Mouse (Mus musculus): Measurements from ENCODE around the gene Ndufb8.

Gene Ndufb8

DNA sequence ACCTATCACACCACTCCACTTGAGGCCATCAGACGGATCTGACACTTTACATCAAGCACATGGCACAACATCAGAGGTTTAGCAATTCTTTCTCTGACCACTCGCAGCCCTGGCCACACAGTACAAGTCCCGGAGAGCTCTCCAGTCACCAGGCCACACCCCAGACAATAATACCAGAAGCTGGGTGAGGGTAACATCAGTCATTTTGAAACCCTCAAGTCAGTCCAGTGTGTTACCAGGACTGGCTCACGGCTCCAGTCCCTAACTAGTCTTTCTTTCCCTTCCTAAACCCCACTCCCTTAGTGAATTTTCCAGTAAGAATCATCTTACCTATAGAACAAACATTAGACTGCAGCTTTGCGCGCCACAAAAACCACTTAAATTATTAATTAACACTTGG, 25.2 kb downstream of the Ndufb8 start:
- no peak for DNase-seq (ENCODE audit: low spot score)

DNA sequence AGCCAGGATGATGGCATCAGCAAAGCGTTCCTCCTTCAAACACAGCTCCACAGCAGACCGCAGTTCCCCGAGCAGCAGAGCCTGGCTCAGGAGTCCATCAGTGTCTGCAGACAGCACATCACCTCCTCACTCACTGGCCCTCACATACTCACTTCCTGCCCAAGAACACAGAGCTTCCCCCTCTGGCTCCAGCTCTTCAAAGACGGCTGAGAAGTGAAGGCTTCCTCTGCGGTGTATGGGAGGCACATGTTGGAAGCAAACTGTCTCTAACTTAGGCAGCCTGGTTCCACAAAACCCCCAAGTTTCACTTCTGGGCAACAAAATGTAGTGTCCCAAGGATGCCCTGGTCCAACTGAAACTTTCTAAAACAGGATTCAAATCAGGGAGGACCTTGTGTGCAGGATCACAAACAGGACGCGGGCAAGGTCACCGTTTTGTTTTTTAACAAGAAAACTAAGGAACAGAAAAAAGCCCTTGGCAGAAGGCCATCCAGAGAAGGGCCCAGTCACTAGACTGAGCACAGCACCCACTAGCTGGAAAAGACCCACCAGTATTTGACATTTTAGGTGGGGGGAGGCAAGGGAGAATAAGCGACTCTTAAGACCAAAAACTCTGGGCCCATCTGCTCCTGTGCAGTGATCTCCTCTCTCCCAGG, 29.6 kb downstream of the Ndufb8 start:
- DNase-seq (ENCODE audit: low spot score), result no peak

DNA sequence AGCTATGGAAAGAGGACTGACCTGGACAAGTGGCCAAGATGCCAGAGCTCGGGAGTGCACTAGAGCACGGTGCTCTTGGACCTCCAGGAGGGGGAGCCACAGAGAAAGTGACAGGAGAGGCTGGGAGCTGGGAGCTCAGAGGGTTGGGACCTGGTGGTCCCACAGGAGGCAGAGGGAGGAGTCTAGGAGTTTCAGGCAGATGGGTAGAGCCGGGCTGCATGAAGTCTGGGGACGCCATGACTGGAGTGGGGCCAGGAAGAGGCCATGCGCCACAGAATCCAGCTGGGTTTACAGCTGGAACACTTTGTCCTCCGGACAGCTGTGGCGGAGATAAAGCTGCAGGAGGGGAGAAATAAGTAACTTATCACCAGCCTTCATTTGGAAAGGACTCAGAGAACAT, 36.1 kb downstream of the Ndufb8 start:
- no peak for DNase-seq (ENCODE audit: low spot score)

DNA sequence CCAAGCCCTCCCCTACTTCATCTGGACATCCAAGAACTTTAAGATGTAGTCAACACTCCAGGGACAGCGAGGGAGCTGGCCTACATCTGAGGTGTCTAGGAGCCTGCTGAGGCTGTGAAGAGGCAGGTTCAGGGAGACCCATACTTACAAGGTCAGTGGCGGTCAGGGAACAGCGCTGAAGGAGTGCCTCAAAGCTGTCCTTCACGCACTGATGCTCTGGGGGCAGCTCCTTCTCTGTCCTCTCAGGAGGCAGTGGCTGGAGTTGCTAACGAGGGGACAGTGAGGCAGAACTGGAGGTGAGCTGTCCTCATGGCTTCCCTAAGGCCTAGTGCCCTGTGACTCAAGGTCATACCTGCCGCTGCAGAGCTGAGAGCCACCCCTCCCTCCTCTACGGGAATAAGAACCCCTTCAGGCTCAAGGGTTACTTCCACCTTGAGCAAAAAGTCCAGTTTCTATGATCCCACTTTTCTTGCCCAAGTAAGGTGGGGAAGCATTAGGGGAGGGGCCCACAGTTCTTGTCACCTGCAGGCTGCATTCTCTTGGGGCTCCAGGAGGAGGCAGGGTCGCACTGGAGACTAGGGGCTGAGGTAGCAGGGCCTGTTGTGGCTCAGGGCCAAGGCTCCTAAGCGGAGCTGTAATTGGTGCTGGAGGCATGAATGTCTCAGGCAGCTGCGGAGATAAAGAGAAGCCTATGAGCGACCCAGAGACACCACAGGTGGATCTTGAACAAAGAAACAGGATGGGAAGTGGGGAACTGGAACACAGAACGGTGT, 37.1 kb downstream of the Ndufb8 start:
- DNase-seq (ENCODE audit: low spot score), result no peak

DNA sequence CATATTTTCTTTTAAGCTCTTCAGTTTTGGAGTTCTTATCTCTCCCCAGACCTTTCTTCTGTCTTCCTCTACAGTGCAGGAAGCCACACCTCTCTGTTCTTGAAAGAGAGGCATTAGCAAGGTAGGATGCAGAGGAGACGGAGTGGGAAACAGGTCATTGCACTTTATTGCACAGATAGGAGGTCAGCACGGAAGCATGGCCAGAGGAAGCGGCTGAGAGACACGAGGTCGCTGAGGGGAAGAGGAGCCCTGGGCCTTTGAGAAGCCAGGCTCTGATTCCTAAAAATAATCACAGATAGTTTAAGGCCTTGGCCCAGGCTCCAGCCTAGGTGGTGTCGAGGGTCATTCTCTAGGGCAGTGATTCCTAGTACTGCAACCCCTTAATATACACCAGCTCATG, 39.5 kb downstream of the Ndufb8 start:
- DNase-seq (ENCODE audit: low spot score), result no peak

DNA sequence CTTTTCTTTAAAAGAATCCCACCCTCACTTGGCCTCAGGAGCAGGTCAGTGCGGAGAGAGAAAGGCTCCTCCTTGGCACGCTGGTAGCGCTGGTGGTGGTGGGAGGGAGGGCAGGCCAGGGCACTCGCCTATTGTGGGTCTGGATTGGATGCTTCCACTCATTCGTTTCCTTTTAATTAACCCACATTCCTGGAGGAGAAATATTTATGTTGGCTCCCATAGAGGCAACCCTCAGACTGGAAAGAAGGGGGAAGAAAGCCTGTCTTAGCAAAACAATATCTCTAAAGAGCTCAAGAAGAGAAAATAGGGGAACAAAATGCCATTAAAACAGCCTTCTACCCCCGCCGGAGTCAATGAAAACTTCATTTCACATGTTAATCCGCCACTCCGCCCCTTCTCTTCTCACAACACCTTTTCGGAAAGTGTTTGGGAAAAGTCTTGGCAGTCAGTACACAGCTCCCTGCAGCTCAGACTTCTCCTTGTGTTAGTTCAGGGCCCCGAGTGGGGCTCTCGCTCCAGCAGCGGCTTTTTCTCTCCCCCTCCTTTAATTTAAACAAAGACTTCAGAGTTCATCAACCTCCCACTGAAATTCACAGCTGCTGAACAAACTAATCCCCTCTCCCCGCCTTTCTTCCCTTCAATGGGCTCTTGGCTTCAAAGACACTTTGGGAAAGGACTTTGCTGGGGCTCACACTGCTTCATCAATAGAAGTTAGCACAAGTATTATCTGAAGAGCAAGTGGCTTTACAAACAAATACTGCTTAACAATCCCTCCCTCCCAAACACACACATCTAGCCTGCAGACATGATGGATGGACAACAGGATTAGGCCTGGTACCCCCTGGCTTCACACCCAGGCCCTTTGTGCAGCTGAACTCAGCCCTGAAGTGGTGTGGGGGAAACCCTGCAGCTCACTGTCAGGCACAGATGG, 40.5 kb downstream of the Ndufb8 start:
- DNase-seq (ENCODE audit: low spot score), result no peak

DNA sequence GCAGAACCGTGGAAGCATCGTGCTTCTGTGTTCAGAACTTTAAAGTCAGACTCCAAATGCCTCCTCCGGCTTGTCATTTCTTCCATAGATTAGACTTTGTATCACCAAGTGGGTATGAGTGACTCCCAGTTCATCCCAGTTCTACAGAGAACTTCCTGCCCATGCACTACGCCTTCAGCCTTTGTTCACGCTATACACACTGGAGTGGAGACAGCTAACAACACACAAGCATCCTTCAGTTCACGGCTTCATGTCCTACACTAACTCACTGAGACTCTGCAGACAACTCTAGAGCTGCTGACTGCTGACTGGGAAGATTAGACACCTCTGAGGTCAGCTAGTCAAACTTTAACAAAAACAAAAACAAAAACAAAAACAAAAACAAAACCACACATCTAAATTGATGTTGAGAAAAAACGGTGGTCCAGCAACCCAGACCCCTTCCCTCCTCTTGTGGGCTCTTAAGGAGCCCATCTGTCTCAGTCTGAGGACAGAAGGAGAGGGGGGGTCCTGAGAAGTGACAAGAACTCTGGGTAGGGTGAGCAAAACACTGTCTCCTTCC, 41.2 kb downstream of the Ndufb8 start:
- DNase-seq (ENCODE audit: low spot score), result no peak

DNA sequence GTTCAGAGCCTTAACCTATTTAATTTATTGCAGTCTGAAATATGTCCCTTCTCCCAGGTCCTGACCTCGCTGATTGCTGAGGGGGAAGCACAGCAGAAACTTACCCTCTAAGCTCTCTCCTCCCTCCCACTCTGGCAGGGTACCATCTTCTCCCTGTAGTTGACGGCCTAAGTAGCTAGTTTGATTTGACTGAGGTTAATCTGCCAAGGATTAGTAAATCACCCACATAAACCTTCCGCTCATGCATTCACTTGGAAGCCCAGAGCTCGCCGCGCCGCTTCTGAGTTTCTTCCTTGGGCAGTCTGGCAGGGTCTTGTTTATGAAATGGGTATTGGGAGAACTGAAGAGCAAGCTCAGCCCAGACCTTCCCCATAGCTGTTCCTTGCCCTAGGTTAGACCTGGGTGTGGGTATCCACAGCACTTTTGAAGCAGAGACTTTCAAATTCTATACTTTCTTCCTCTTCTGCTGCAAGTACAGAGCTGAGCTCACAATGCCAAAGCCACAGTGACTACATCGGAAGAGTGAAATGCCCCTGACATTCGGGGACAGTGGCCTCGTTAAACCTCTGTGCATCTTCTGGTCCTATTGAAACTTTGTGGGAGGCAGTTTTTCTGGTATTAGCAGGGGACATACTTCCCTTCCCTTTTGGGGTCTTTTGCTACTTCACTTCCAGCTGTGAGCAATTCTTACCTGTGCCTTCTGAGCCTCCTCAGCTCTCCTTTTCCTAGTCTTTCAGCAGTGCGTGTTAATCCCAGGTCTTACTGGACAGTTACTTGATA, 42.0 kb downstream of the Ndufb8 start:
- no peak for DNase-seq (ENCODE audit: low spot score)

DNA sequence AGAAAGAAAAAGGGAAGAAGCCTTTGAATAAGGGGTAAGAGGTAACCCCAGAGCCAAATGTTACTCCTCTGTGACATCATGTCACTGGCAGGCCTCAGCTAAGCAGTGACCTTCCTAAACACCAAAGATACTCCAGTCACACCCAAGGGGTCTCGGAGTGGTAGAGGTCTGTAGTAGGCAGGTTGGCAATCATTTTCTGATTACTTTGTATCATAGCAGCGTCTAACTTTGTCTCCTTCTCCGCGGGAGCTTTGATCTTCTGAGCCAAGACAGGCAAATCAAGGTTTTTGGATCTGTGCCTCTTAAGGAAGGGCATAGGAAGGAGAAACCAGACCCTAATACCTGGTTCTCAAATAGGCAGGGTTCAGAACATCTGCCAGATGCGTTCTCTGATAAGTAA, 42.6 kb downstream of the Ndufb8 start:
- no peak for DNase-seq (ENCODE audit: low spot score)

DNA sequence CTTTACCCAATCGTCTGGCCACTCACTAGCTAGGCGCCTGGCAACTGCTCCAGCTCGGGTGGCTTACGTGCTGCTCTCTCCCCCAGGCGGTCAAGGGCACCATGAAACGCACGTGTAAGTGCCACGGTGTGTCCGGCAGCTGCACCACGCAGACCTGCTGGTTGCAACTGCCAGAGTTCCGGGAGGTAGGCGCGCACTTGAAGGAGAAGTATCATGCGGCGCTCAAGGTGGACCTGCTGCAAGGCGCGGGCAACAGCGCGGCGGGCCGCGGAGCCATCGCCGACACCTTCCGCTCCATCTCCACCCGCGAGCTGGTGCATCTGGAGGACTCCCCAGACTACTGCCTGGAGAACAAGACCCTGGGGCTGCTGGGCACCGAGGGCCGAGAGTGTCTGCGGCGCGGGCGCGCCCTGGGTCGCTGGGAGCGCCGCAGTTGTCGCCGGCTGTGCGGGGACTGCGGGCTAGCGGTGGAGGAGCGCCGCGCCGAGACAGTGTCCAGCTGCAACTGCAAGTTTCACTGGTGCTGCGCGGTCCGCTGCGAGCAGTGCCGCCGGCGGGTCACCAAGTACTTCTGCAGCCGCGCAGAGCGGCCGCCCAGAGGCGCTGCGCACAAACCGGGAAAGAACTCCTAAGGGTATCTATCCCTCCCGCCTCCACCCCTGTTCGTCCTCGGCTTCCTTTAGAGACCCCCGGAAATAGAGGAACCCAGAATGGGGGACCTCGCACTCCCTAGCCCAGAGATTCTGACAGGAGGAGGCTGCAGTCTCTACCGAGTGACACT, 43.6 kb downstream of the Ndufb8 start:
- DNase-seq (ENCODE audit: low spot score), result no peak

DNA sequence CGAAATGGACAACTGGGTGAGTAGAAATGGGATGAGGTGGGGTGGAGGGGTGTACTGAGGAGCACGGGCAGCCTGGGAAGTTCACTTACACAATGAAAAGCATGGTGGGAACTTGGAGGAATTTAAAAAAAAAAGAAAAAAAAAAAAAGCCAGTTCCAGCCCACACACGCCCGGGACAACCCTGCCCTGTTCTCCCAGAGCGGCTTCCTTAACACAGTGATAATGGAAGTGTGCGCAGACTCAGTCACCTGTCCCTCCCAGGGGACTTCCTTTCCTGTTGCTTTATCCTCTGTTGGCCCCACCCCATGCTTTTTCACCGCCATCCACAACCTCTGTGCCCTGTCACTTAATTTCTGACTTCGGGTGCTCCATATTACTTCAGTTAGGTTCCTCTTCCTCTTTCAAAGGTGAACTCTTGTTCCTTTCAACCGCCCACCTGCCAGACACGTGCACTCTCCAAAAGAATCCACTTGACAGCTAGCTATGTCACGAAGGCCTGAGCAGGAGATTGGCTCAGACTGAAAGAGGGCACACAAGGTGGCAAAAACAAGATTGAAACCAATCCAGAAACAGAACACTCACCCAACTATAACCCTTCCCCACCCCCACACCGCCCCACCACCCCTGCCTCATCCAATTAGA, 44.6 kb downstream of the Ndufb8 start:
- no peak for DNase-seq (ENCODE audit: low spot score)

DNA sequence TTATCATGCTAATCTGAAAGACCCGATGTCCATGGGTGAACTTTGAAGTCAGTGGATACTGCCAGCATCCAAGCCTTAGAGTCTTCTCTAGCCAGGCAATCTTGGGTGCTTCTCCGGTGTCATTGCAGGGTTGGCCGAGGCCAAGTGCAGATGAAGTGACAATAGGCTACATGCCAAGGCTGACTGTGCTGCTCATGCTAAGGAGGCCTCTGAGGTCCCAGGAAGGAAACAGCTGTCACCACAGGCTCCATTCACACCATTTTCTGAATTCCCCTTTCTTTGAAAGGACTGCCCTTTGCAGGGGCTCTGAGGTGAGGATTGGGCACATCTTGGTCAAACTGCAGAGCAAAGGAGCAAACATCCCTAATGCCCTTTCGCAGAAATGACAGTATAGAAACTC, 52.5 kb downstream of the Ndufb8 start:
- no peak for DNase-seq (ENCODE audit: low spot score)

DNA sequence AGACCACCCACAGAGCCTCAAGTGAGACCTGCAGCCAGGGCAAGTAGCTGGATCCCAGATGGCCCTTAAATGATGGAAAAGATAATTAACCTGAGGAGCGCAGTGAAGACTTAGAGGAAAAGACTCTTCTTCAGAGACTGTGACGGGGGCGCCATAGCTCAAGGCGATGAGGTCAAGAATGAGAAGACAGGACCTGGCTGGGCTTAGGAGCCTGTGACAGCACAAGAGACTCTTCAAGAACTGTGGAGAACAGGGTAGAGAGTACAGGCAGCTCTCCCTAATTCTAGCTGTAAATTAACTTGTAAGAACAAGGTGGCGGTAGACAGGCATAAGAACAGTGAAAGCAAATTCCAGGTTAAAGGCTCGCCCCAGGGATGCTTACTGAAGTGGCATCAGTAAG, 53.3 kb downstream of the Ndufb8 start:
- no peak for DNase-seq (ENCODE audit: low spot score)

DNA sequence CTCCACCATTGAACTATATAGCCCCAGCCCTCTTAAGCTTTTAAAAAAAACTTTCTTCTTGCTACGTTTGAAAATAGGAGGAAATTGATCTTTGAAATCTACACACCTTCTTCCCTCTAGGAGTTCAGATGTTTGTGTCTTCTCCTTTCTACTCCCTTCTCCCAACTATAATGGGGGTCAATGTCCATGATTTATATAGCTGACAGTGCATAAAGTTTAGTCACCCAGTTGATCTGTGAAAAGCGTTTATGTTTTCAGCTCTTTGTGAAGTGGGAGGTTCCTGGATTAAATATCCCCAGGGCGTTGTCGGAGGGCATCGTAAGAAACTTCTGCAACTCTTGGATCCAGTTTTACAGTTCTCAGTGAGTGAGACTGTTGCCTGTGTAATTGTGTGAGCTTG, 55.0 kb downstream of the Ndufb8 start:
- no peak for DNase-seq (ENCODE audit: low spot score)

DNA sequence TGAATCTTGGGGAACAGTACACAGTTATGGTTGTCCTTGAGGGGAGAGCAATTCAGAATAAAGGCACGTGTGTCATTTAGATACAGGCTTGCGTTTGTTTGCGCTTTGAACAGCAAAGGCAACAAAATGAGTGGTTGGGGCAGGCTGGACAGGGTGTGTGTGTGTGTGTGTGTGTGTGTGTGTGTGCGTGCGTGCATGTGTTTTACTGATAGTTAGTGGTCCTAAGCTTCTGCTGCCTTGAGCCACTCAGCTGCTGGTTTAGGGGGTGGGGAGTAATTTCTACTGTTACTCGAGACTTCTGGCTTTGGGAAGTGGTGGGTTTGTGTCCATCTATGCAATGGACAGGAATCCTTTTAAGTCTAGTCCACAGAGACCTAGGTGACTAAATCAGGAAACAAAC, 56.3 kb downstream of the Ndufb8 start:
- DNase-seq (ENCODE audit: low spot score), result no peak
